Mouse (Mus musculus) bone marrow, adult 2 months (tissue): Measurements from ENCODE around the gene 1700001C19Rik.

ENCODE experiments used
- CTCF ChIP-seq: fragments of 200-500 bp; IDR thresholded peaks from 2 replicates; pipeline ENCODE4 v1.5.1; 2011; ENCODE audit warnings: low read length, control low read depth; ENCODE audit not compliant: control insufficient read depth, insufficient read depth
- POLR2A ChIP-seq: fragments of 200-500 bp; IDR thresholded peaks from 2 replicates; pipeline ENCODE4 v1.6.1; 2011; ENCODE audit warnings: low read depth, mild to moderate bottlenecking, control low read depth, low read length, borderline replicate concordance; ENCODE audit not compliant: control insufficient read depth

DNA sequence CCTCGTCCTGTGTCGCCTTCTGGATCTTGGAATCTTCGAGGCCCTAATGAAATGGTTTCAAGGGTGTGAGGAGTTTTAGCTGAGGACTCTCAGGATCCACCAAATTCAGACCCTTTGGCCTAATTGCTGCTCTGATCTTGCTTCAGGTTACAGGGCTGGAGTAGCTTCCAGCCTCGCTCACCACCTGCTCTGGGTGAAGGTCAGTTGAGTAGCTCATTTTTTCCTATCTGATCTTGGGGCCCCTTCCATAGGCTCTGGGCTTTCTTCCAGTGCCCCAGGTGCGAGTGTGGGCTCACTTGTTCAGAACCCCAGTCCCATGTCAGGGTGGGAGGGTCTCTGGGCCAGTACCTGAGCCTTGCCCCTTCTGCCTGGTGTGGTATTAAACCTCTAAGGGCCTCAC is 12.3 kb upstream of the 1700001C19Rik start:
- TF ChIP-seq POLR2A = no peak
- TF ChIP-seq CTCF = no peak
